Mouse (Mus musculus) embryo, embryonic 11 days (tissue): ENCODE measurements around the gene Cybc1.

Source experiments
- DNase-seq: peaks from one replicate; pipeline ENCODE4 v3.0.0-alpha.2; 2015

Gene Cybc1

GRCm38 (mm10) chr11:121229018-121229439 is at the start of gene Cybc1:
Gene Cybc1, minus strand, starts transcription at chr11:121229322.
- peak; percentile 86 for DNase-seq

GRCm38 (mm10) chr11:121278011-121278410 is 48.9 kb upstream of the Cybc1 start:
- DNase-seq, result no peak

- DNase-seq, result no peak
Measured at GRCm38 (mm10) chr11:121277516-121277915, 48.4 kb upstream of the Cybc1 start.

GRCm38 (mm10) chr11:121261074-121261473 is 32.0 kb upstream of the Cybc1 start:
- DNase-seq, result no peak

GRCm38 (mm10) chr11:121260211-121260906 is 31.2 kb upstream of the Cybc1 start:
- peak; percentile 50 for DNase-seq

GRCm38 (mm10) chr11:121259160-121260100 is 30.3 kb upstream of the Cybc1 start, which contains the start of gene Foxk2:
Gene Foxk2, plus strand, starts transcription at chr11:121259990.
- DNase-seq, result peak; percentile 98

- no peak for DNase-seq
Measured at GRCm38 (mm10) chr11:121250196-121250595, 21.1 kb upstream of the Cybc1 start.

GRCm38 (mm10) chr11:121239669-121240068 is 10.5 kb upstream of the Cybc1 start:
- DNase-seq, result no peak

- peak; percentile 70 for DNase-seq
Measured at GRCm38 (mm10) chr11:121237345-121238128, 8.4 kb upstream of the Cybc1 start.

GRCm38 (mm10) chr11:121236564-121237344 is 7.6 kb upstream of the Cybc1 start, which contains the start of gene Narf:
Gene Narf, plus strand, starts transcription at chr11:121237253.
- DNase-seq, result peak; percentile 100

- peak; percentile 57 for DNase-seq
Measured at GRCm38 (mm10) chr11:121235475-121236238, 6.5 kb upstream of the Cybc1 start.

GRCm38 (mm10) chr11:121232706-121233105 is 3.6 kb upstream of the Cybc1 start:
- DNase-seq, result no peak

GRCm38 (mm10) chr11:121231628-121232291 is 2.6 kb upstream of the Cybc1 start:
- DNase-seq, result no peak

GRCm38 (mm10) chr11:121231191-121231590 is 2.1 kb upstream of the Cybc1 start:
- no peak for DNase-seq

GRCm38 (mm10) chr11:121228129-121229017 is 749 bp downstream of the Cybc1 start:
- DNase-seq, result no peak

GRCm38 (mm10) chr11:121221321-121222010 is 7.7 kb downstream of the Cybc1 start:
- no peak for DNase-seq

- DNase-seq, result no peak
Measured at GRCm38 (mm10) chr11:121220771-121221170, 8.4 kb downstream of the Cybc1 start.

- DNase-seq, result no peak
Measured at GRCm38 (mm10) chr11:121219776-121220175, 9.3 kb downstream of the Cybc1 start.

- DNase-seq, result no peak
Measured at GRCm38 (mm10) chr11:121216831-121217230, 12.3 kb downstream of the Cybc1 start.
